Mouse (Mus musculus): ENCODE data around the gene Crb1.

The Crb1 gene

GRCm38 (mm10) chr1:139210505-139210904 is 166.4 kb downstream of the Crb1 start:
- no peak for DNase-seq

- DNase-seq, result peak; percentile 13
Measured at GRCm38 (mm10) chr1:139209796-139210195, 167.1 kb downstream of the Crb1 start.

GRCm38 (mm10) chr1:139206259-139206658 is 170.6 kb downstream of the Crb1 start:
- DNase-seq, result no peak

GRCm38 (mm10) chr1:139203026-139203425 is 173.9 kb downstream of the Crb1 start:
- no peak for DNase-seq

GRCm38 (mm10) chr1:139194428-139195028 is 182.4 kb downstream of the Crb1 start:
- no peak for DNase-seq

GRCm38 (mm10) chr1:139194011-139194410 is 182.9 kb downstream of the Crb1 start:
- DNase-seq, result no peak

- DNase-seq, result no peak
Measured at GRCm38 (mm10) chr1:139192635-139193034, 184.3 kb downstream of the Crb1 start.

- DNase-seq, result no peak
Measured at GRCm38 (mm10) chr1:139180481-139181149, 196.3 kb downstream of the Crb1 start.

GRCm38 (mm10) chr1:139179707-139180106 is 197.2 kb downstream of the Crb1 start:
- DNase-seq, result no peak

- DNase-seq, result no peak
Measured at GRCm38 (mm10) chr1:139174058-139174832, 202.7 kb downstream of the Crb1 start.

- DNase-seq, result no peak
Measured at GRCm38 (mm10) chr1:139162814-139163213, 214.1 kb downstream of the Crb1 start.

GRCm38 (mm10) chr1:139161619-139162018 is 215.3 kb downstream of the Crb1 start:
- DNase-seq, result no peak

GRCm38 (mm10) chr1:139156397-139156796 is 220.5 kb downstream of the Crb1 start:
- no peak for DNase-seq

- DNase-seq, result no peak
Measured at GRCm38 (mm10) chr1:139153493-139153892, 223.4 kb downstream of the Crb1 start.

- no peak for DNase-seq
Measured at GRCm38 (mm10) chr1:139153006-139153405, 223.9 kb downstream of the Crb1 start.
